Mouse (Mus musculus): ENCODE measurements around the gene Grik1. TPM values are rescaled to one million over a fixed set of nuclear protein-coding genes. Genes with fewer than 3 reads are reported as not detected.

Grik1 gene
- polyA plus RNA-seq, 1 experiment: not detected

GRCm38 (mm10) chr16:88187433-88188037 lies 102.5 kb downstream of the Grik1 start:
- no peak for TF ChIP-seq GATA1 (IDR thresholded peaks at IDR 0.05; ENCODE audit: low read length)

- TF ChIP-seq GATA1 (IDR thresholded peaks at IDR 0.05; ENCODE audit: low read length): no peak
Measured at GRCm38 (mm10) chr16:88178813-88179212, 111.3 kb downstream of the Grik1 start.

- TF ChIP-seq GATA1 (IDR thresholded peaks at IDR 0.05; ENCODE audit: low read length): no peak
Measured at GRCm38 (mm10) chr16:88177364-88177763, 112.7 kb downstream of the Grik1 start.

- TF ChIP-seq GATA1 (IDR thresholded peaks at IDR 0.05; ENCODE audit: low read length): no peak
Measured at GRCm38 (mm10) chr16:88174083-88174721, 115.9 kb downstream of the Grik1 start.

GRCm38 (mm10) chr16:88166547-88166946 lies 123.5 kb downstream of the Grik1 start:
- no peak for TF ChIP-seq GATA1 (IDR thresholded peaks at IDR 0.05; ENCODE audit: low read length)

- no peak for TF ChIP-seq GATA1 (IDR thresholded peaks at IDR 0.05; ENCODE audit: low read length)
Measured at GRCm38 (mm10) chr16:88142574-88142973, 147.5 kb downstream of the Grik1 start.

- TF ChIP-seq GATA1 (IDR thresholded peaks at IDR 0.05; ENCODE audit: low read length): no peak
Measured at GRCm38 (mm10) chr16:88142136-88142535, 147.9 kb downstream of the Grik1 start.

GRCm38 (mm10) chr16:88141594-88141993 lies 148.5 kb downstream of the Grik1 start:
- no peak for TF ChIP-seq GATA1 (IDR thresholded peaks at IDR 0.05; ENCODE audit: low read length)

GRCm38 (mm10) chr16:88138913-88139312 lies 151.2 kb downstream of the Grik1 start:
- TF ChIP-seq GATA1 (IDR thresholded peaks at IDR 0.05; ENCODE audit: low read length): no peak

GRCm38 (mm10) chr16:88132919-88133318 lies 157.1 kb downstream of the Grik1 start:
- no peak for TF ChIP-seq GATA1 (IDR thresholded peaks at IDR 0.05; ENCODE audit: low read length)

- TF ChIP-seq GATA1 (IDR thresholded peaks at IDR 0.05; ENCODE audit: low read length): no peak
Measured at GRCm38 (mm10) chr16:88131103-88131502, 159.0 kb downstream of the Grik1 start.

- TF ChIP-seq GATA1 (IDR thresholded peaks at IDR 0.05; ENCODE audit: low read length): no peak
Measured at GRCm38 (mm10) chr16:88125098-88125497, 165.0 kb downstream of the Grik1 start.

- no peak for TF ChIP-seq GATA1 (IDR thresholded peaks at IDR 0.05; ENCODE audit: low read length)
Measured at GRCm38 (mm10) chr16:88112551-88113138, 177.4 kb downstream of the Grik1 start.

GRCm38 (mm10) chr16:88111459-88111858 lies 178.6 kb downstream of the Grik1 start:
- TF ChIP-seq GATA1 (IDR thresholded peaks at IDR 0.05; ENCODE audit: low read length): no peak

- TF ChIP-seq GATA1 (IDR thresholded peaks at IDR 0.05; ENCODE audit: low read length): no peak
Measured at GRCm38 (mm10) chr16:88094206-88094789, 195.8 kb downstream of the Grik1 start.

- no peak for TF ChIP-seq GATA1 (IDR thresholded peaks at IDR 0.05; ENCODE audit: low read length)
Measured at GRCm38 (mm10) chr16:88087280-88087679, 202.8 kb downstream of the Grik1 start.

All from G1E-ER4 (cell line).